Mouse (Mus musculus) urinary bladder, adult 2 months (tissue): ENCODE measurements around the gene Tut7. TPM values are rescaled to one million over a fixed set of nuclear protein-coding genes. Genes with fewer than 3 reads are reported as not detected.
"Not testable (repeated sequence)": the region's sequence is repeated elsewhere in the genome, so short reads cannot be mapped to it uniquely, and the experiment has no call there.

Experiments used
- DNase-seq: peaks from one replicate; pipeline ENCODE4 v3.0.0; 2022; ENCODE audit warnings: low spot score
- polyA plus RNA-seq: library from polyadenylated mRNA; depleted of rRNA; stranded (reverse); fragments of >200 nt; gene quantifications from 2 replicates; pipeline ENCODE4 v1.2.3, GENCODE M21; 2012

Tut7 gene
- polyA plus RNA-seq, 1 experiment: 41.6 TPM

DNA sequence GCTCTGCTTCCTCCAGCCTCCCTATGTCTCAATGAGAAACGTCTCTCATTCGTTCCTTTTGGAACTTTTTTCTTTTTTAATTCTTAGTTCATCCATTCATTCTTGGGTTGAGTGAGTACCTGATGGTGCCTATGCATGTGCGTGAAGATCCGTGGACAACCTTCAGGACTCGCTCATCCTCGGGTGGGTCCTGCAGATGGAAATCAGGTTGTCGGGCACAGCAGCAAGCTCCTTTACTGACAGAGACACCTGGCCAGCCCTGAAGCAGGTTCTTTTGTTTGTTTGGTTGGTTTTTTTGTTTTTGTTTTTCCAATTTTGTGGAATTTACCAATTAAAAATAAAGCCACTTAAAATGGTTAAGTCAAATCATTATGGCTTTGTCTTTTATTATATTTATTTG lies 9.9 kb upstream of the Tut7 start:
- DNase-seq: no peak

- no peak for DNase-seq
Observed at GRCm38 (mm10) chr13:59832454-59832853, 9.5 kb upstream of the Tut7 start.

DNA sequence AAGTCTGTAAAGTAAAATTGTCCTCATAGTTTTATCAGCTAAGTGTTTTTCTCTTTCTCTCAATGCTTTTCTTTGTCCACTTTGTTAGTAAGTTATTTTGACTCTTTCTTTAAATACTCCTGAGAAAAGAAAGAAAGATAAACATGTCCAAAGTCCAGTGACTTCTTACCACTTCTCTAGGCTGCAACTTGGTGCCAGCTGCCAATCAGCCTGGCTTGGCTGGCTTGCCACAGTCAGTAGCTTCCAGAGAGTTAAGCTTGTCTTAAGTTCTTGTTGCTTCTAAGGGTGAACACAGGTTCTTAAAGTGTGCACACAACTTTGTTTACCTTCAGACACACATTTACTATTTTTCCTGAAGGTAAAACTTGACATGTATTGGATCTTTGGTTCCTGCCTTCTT lies 3.0 kb upstream of the Tut7 start:
- no peak for DNase-seq

GRCm38 (mm10) chr13:59820836-59821235 lies 2.1 kb downstream of the Tut7 start:
- no peak for DNase-seq

- DNase-seq: no peak
Observed at GRCm38 (mm10) chr13:59820114-59820513, 2.8 kb downstream of the Tut7 start.

DNA sequence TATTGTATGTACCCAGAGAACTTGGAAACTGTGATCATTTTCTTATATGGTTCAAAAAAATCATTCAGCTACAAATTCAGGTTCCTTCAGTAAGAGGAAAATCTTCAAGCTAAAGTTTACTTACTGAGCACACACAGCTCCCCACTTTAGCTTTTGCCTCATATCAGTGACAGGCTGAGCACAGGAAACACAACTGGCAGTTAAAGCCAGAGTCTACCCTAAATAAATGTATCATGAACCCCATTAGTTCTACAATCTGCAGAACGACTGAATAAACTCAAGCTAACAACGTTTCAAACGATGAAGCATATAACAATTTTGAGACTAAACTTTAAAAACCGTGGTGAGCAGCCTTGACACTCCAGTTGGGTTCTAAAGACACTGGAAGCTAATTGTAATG lies 5.6 kb downstream of the Tut7 start:
- DNase-seq: no peak

- DNase-seq: no peak
Observed at GRCm38 (mm10) chr13:59814109-59814591, 8.8 kb downstream of the Tut7 start.

GRCm38 (mm10) chr13:59811581-59811980 lies 11.4 kb downstream of the Tut7 start:
- no peak for DNase-seq

DNA sequence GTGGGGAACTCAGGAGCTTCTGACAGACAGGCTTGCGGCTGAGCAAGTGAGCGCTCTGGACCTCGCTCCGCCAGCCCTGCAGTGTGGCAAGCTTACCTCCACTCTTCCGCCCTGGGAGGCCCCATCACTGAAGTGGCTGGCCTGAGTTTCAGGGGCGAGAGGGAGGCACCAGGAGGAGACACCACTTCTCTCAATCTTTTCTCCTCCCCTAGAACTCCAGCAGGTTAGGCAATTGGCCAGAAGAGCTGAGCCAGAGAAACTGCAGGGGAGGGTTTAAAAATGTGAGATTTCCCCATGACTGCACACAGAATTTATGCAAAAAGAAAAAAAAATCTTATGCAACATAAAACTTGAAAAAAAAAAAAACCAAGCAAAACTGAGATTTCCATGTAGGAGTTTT lies 21.9 kb downstream of the Tut7 start:
- no peak for DNase-seq

DNA sequence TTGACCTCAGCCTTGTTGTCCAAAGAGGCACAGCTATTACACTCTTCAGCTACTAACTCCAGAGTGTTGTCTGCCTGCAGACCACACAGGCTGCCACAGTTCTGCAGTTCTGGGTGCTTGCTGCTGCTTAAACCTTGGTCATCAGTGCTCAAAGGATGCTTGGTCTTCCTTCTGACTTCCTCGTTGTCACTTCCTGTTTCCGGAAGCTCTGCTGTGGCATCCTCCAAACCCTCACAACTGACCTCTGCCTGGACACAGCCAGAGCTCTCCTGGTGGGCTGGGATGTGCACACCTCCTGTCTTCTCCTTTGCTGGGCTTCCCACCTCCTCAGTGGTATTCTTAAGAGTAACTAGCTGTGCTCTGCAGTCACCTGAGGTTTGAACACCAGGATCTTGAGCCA lies 22.9 kb downstream of the Tut7 start:
- DNase-seq: no peak

GRCm38 (mm10) chr13:59798306-59798705 lies 24.6 kb downstream of the Tut7 start:
- DNase-seq: no peak

DNA sequence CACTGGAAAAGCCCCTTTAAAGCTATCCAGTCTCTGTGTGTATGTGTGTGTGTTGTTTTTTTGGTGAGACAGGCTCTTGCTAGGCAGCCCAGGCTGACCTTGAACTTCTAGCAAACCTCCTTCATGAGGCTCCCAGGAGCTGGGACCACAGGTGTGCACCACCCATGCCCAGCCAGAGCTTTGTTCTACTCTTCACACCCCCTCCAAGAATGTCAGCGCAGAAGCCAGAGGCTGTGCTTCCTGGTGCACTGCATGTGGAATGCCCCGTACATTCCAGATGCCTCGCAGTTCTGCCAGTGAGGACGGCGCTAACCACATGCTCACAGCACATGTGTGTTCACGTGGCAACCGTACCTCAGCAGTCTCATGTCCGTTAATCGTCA lies 26.5 kb downstream of the Tut7 start:
- no peak for DNase-seq

GRCm38 (mm10) chr13:59795807-59796465 lies 27.0 kb downstream of the Tut7 start:
- no peak for DNase-seq

DNA sequence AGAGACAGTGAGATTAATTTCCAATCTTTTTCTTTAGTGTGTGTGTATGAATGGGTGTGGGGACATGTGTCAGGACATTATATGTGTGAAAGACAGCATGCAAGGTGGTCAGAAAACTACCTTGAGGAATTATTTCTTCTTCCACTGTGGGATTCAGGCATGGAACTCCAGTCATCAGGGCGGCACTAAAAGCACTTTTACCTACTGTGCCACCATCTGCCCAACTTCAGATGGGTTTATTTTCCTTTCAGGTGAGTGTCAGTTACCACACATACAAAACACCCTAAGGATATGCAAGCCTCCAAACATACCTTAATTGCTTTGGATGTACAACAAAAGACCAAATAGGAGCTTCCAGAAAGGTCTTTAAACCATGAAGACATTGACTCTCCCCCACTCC lies 28.2 kb downstream of the Tut7 start:
- DNase-seq: no peak

- no peak for DNase-seq
Observed at GRCm38 (mm10) chr13:59782145-59782544, 40.8 kb downstream of the Tut7 start, which contains the start of gene Gm49354. Gm49354 (minus strand) TSS chr13:59782245.

DNA sequence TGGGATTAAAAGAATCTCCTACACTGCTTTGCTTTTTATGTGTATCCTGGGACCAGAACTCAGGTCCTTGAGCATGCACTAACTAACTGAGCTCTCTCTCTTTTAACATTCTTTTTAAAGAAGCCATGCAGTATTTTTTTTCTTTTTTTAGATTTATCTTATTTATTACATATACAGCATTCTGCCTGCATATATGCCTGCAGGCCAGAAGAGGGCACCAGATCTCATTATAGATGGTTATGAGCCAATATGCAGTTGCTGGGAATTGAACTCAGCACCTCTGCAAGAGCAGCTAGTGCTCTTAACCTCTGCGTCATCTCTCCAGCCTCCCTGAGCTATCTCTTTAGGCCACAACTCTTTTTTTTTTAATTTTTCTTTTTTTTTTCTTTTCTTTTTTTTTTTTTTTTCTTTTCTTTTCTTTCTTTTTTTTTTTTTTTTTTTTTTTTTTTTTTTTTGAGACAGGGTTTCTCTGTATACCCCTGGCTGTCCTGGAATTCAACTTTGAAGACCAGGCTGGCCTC lies 43.1 kb downstream of the Tut7 start:
- DNase-seq: not testable (repeated sequence)

GRCm38 (mm10) chr13:59779213-59779612 lies 43.7 kb downstream of the Tut7 start:
- no peak for DNase-seq

DNA sequence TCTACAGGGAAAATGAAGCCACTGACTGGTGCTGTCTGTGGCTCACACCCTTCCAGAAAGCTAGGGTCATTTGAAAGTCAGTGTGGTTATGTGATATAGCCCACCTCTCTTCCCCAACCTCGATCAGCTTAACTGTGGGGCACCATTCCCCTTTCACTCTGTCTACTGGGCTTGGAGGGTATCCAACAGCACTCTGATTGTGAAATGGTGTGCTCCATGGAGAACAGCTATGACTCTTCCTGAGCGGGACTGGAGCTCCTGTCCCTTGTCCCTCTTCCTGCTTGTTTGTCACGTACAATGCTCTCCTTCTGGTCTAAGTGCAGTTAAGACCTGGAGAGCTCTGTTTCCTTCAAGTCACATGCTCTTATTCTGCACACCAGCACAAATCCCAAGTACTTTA lies 47.8 kb downstream of the Tut7 start:
- no peak for DNase-seq

- no peak for DNase-seq
Observed at GRCm38 (mm10) chr13:59771257-59771656, 51.7 kb downstream of the Tut7 start.

GRCm38 (mm10) chr13:59770847-59771246 lies 52.1 kb downstream of the Tut7 start:
- DNase-seq: no peak

DNA sequence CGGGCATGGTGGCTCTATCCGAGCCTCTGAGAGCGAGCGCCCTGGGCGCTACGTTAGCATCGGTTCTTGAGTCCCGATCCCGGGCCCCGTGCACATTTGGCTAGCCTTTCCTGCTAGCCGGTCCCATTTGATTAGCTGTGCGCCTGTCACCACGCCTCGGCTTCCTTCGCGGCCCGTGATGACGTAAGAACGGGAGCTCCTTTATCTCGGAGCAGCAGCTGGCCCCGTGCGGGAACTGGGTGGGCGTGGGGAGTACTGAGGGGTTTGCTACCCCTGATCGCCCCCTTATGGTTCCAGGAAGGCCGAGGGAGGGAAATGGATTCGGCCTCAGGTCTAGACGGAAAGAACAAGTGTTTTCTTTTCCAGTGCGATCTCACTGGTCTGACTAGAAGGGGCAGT lies 52.8 kb downstream of the Tut7 start:
- peak; percentile 73 for DNase-seq

GRCm38 (mm10) chr13:59769296-59770163 lies 53.4 kb downstream of the Tut7 start, which contains the start of gene Isca1:
Isca1 (minus strand) TSS chr13:59769810.
- peak; percentile 99 for DNase-seq

GRCm38 (mm10) chr13:59768531-59768930 lies 54.4 kb downstream of the Tut7 start:
- no peak for DNase-seq
